Mouse (Mus musculus): ENCODE results near the gene Xpo1. TPM values are rescaled to one million over a fixed set of nuclear protein-coding genes. Genes with fewer than 3 reads are reported as not detected.
A peak's percentile ranks its signal among the peaks of the same experiment; 100 is the strongest.

Gene Xpo1
- 125 and 134 TPM in 2 replicates for polyA plus RNA-seq (2016; fragmentation: Nextera tagmentation; extraction: Ambion mirVana)

- H3K4me1 ChIP-seq, result peaks cover 4% of the 10 kb centered on the region
- H3K4me2 ChIP-seq (replicated peaks), result peak within 1 kb of the TSS; percentile 70
- H3K27ac ChIP-seq, result peak within 1 kb of the TSS; percentile 100
- no peaks in the 10 kb centered on the region for H3K27me3 ChIP-seq (replicated peaks)
- ATAC-seq (ENCODE audit: low FRiP score, low read depth), result peak; percentile 99
- H3K4me3 ChIP-seq, result peak within 1 kb of the TSS; percentile 92
- H3K9ac ChIP-seq, result peak within 1 kb of the TSS; percentile 98
- under 1% methylated on average over 60 of the region's 60 CpGs for WGBS
- H3K36me3 ChIP-seq, result no peaks in the 10 kb centered on the region
- no peaks in the 10 kb centered on the region for H3K9me3 ChIP-seq
These were observed at the start of gene Xpo1 for GRCm38 (mm10) chr11:23255427-23256193. Gene Xpo1 (plus strand): TSS chr11:23256041.

GRCm38 (mm10) chr11:23209717-23210116 lies 46.1 kb upstream of the Xpo1 start:
- Histone ChIP-seq H3K4me3 (no peak overlapping the region), H3K9ac (no peak overlapping the region), H3K4me2 (replicated peaks) (no peak overlapping the region), H3K27ac (no peak overlapping the region), H3K36me3 (no peaks in the 10 kb centered on the region), H3K4me1 (peaks cover 6% of the 10 kb centered on the region), H3K27me3 (replicated peaks) (no peaks in the 10 kb centered on the region), H3K9me3 (no peaks in the 10 kb centered on the region)
- WGBS, result 89% methylated on average over 7 of the region's 7 CpGs
- no peak for ATAC-seq (ENCODE audit: low FRiP score, low read depth)

- peak; percentile 87 for ATAC-seq (ENCODE audit: low FRiP score, low read depth)
- Histone ChIP-seq H3K27me3 (replicated peaks) (no peaks in the 10 kb centered on the region), H3K27ac (no peak overlapping the region), H3K36me3 (no peaks in the 10 kb centered on the region), H3K9me3 (no peaks in the 10 kb centered on the region), H3K4me2 (replicated peaks) (peak overlapping the region; percentile 58), H3K4me3 (peak overlapping the region; percentile 21; the same call in 1 of the 2 replicates), H3K4me1 (peaks cover 6% of the 10 kb centered on the region), H3K9ac (peak overlapping the region; percentile 49)
- WGBS, result 13% methylated on average over 16 of the region's 16 CpGs
These were observed 45.0 kb upstream of the Xpo1 start for GRCm38 (mm10) chr11:23210590-23211510.

GRCm38 (mm10) chr11:23217430-23217829 lies 38.4 kb upstream of the Xpo1 start:
- Histone ChIP-seq H3K9me3 (no peaks in the 10 kb centered on the region), H3K4me2 (replicated peaks) (no peak overlapping the region), H3K36me3 (no peaks in the 10 kb centered on the region), H3K4me1 (no peaks in the 10 kb centered on the region), H3K27me3 (replicated peaks) (no peaks in the 10 kb centered on the region), H3K9ac (no peak overlapping the region), H3K4me3 (no peak overlapping the region), H3K27ac (no peak overlapping the region)
- ATAC-seq (ENCODE audit: low FRiP score, low read depth), result no peak
- 96% methylated on average over 9 of the region's 9 CpGs for WGBS

- H3K4me1 ChIP-seq, result no peaks in the 10 kb centered on the region
- H3K9me3 ChIP-seq, result no peaks in the 10 kb centered on the region
- no peak overlapping the region for H3K9ac ChIP-seq
- WGBS, result 85% methylated on average over 4 of the region's 4 CpGs
- H3K4me2 ChIP-seq (replicated peaks), result no peak overlapping the region
- ATAC-seq (ENCODE audit: low FRiP score, low read depth), result no peak
- H3K27ac ChIP-seq, result no peak overlapping the region
- H3K36me3 ChIP-seq, result no peaks in the 10 kb centered on the region
- H3K27me3 ChIP-seq (replicated peaks), result no peaks in the 10 kb centered on the region
- H3K4me3 ChIP-seq, result no peak overlapping the region
These were observed 19.8 kb upstream of the Xpo1 start for GRCm38 (mm10) chr11:23236015-23236414.

GRCm38 (mm10) chr11:23253931-23254330 lies 1.9 kb upstream of the Xpo1 start:
- Histone ChIP-seq H3K9me3 (no peaks in the 10 kb centered on the region), H3K27me3 (replicated peaks) (no peaks in the 10 kb centered on the region), H3K4me2 (replicated peaks) (no peak overlapping the region), H3K4me3 (no peak overlapping the region), H3K27ac (no peak overlapping the region), H3K36me3 (no peaks in the 10 kb centered on the region), H3K4me1 (peaks cover 4% of the 10 kb centered on the region), H3K9ac (no peak overlapping the region)
- 91% methylated on average over 4 of the region's 4 CpGs for WGBS
- ATAC-seq (ENCODE audit: low FRiP score, low read depth), result no peak

- Histone ChIP-seq H3K4me3 (no peak overlapping the region), H3K36me3 (no peaks in the 10 kb centered on the region), H3K4me1 (peaks cover 4% of the 10 kb centered on the region), H3K4me2 (replicated peaks) (peak overlapping the region; percentile 70), H3K27me3 (replicated peaks) (no peaks in the 10 kb centered on the region), H3K9me3 (no peaks in the 10 kb centered on the region), H3K27ac (no peak overlapping the region), H3K9ac (no peak overlapping the region)
- ATAC-seq (ENCODE audit: low FRiP score, low read depth), result no peak
- 92% methylated on average over 4 of the region's 4 CpGs for WGBS
These were observed 1.3 kb upstream of the Xpo1 start for GRCm38 (mm10) chr11:23254548-23254947.

GRCm38 (mm10) chr11:23255053-23255426 lies 801 bp upstream of the Xpo1 start:
- Histone ChIP-seq H3K4me3 (peak overlapping the region; percentile 92), H3K27me3 (replicated peaks) (no peaks in the 10 kb centered on the region), H3K4me2 (replicated peaks) (peak overlapping the region; percentile 70), H3K27ac (peak overlapping the region; percentile 79), H3K9ac (peak overlapping the region; percentile 76), H3K36me3 (no peaks in the 10 kb centered on the region), H3K9me3 (no peaks in the 10 kb centered on the region), H3K4me1 (peaks cover 4% of the 10 kb centered on the region)
- 2% methylated on average over 24 of the region's 24 CpGs for WGBS
- no peak for ATAC-seq (ENCODE audit: low FRiP score, low read depth)

GRCm38 (mm10) chr11:23256194-23256802 lies 457 bp downstream of the Xpo1 start:
- Histone ChIP-seq H3K9me3 (no peaks in the 10 kb centered on the region), H3K27me3 (replicated peaks) (no peaks in the 10 kb centered on the region), H3K9ac (peak overlapping the region; percentile 98), H3K4me3 (peak overlapping the region; percentile 92), H3K36me3 (no peaks in the 10 kb centered on the region), H3K4me1 (peaks cover 4% of the 10 kb centered on the region), H3K4me2 (replicated peaks) (peak overlapping the region; percentile 70), H3K27ac (peak overlapping the region; percentile 100)
- WGBS, result 1% methylated on average over 51 of the region's 51 CpGs
- ATAC-seq (ENCODE audit: low FRiP score, low read depth), result peak; percentile 48

GRCm38 (mm10) chr11:23256803-23257704 lies 1.2 kb downstream of the Xpo1 start:
- Histone ChIP-seq H3K4me1 (peaks cover 4% of the 10 kb centered on the region), H3K9ac (peak overlapping the region; percentile 98), H3K4me3 (peak overlapping the region; percentile 92), H3K27me3 (replicated peaks) (no peaks in the 10 kb centered on the region), H3K36me3 (no peaks in the 10 kb centered on the region; the same call in 1 of the 2 replicates), H3K9me3 (no peaks in the 10 kb centered on the region), H3K27ac (peak overlapping the region; percentile 100), H3K4me2 (replicated peaks) (peak overlapping the region; percentile 70)
- under 1% methylated on average over 48 of the region's 48 CpGs for WGBS
- no peak for ATAC-seq (ENCODE audit: low FRiP score, low read depth)

GRCm38 (mm10) chr11:23259073-23259472 lies 3.2 kb downstream of the Xpo1 start:
- Histone ChIP-seq H3K4me3 (no peak overlapping the region), H3K27me3 (replicated peaks) (no peaks in the 10 kb centered on the region), H3K27ac (no peak overlapping the region), H3K9ac (no peak overlapping the region), H3K4me1 (peaks cover 4% of the 10 kb centered on the region), H3K36me3 (peaks cover 16% of the 10 kb centered on the region), H3K4me2 (replicated peaks) (no peak overlapping the region), H3K9me3 (no peaks in the 10 kb centered on the region)
- 92% methylated on average over 4 of the region's 4 CpGs for WGBS
- no peak for ATAC-seq (ENCODE audit: low FRiP score, low read depth)

All from neural tube, embryonic 12.5 days (tissue).